Mouse (Mus musculus): Measurements from ENCODE around the gene Ugp2. TPM values are rescaled to one million over a fixed set of nuclear protein-coding genes. Genes with fewer than 3 reads are reported as not detected.
"Not testable (repeated sequence)": the region's sequence is repeated elsewhere in the genome, so short reads cannot be mapped to it uniquely, and the experiment has no call there.

The Ugp2 gene
- polyA plus RNA-seq, 1 experiment, result 9.5 TPM

GRCm38 (mm10) chr11:21313922-21314657 is 56.9 kb downstream of the Ugp2 start:
- no peak overlapping the region for H3K27ac ChIP-seq (ENCODE audit: control insufficient read depth, insufficient read depth, low read depth, low read length)
- TF ChIP-seq CTCF (IDR thresholded peaks at IDR 0.05; ENCODE audit: control insufficient read depth, insufficient read depth, insufficient replicate concordance, low read depth, low read length) (no peak), POLR2A (IDR thresholded peaks at IDR 0.05; ENCODE audit: control insufficient read depth, low read depth, low read length) (no peak)
- H3K36me3 ChIP-seq (ENCODE audit: control insufficient read depth, insufficient read depth, low read length), result no peaks in the 10 kb centered on the region
- no peaks in the 10 kb centered on the region for H3K27me3 ChIP-seq (ENCODE audit: control insufficient read depth, insufficient read depth, low read length)
- H3K4me1 ChIP-seq (ENCODE audit: control insufficient read depth, insufficient read depth, low read length), result no peaks in the 10 kb centered on the region
- H3K4me3 ChIP-seq (ENCODE audit: control insufficient read depth, low read depth, low read length), result no peak overlapping the region

GRCm38 (mm10) chr11:21309516-21309915 is 61.5 kb downstream of the Ugp2 start:
- no peaks in the 10 kb centered on the region for H3K27me3 ChIP-seq (ENCODE audit: control insufficient read depth, insufficient read depth, low read length)
- H3K4me1 ChIP-seq (ENCODE audit: control insufficient read depth, insufficient read depth, low read length), result no peaks in the 10 kb centered on the region
- H3K27ac ChIP-seq (ENCODE audit: control insufficient read depth, insufficient read depth, low read depth, low read length), result no peak overlapping the region
- no peaks in the 10 kb centered on the region for H3K36me3 ChIP-seq (ENCODE audit: control insufficient read depth, insufficient read depth, low read length)
- no peak for TF ChIP-seq POLR2A (IDR thresholded peaks at IDR 0.05; ENCODE audit: control insufficient read depth, low read depth, low read length)
- TF ChIP-seq CTCF (IDR thresholded peaks at IDR 0.05; ENCODE audit: control insufficient read depth, insufficient read depth, insufficient replicate concordance, low read depth, low read length), result no peak
- H3K4me3 ChIP-seq (ENCODE audit: control insufficient read depth, low read depth, low read length), result no peak overlapping the region

- TF ChIP-seq CTCF (IDR thresholded peaks at IDR 0.05; ENCODE audit: control insufficient read depth, insufficient read depth, insufficient replicate concordance, low read depth, low read length) (peak; percentile 21; the same call in 1 of the 2 replicates), POLR2A (IDR thresholded peaks at IDR 0.05; ENCODE audit: control insufficient read depth, low read depth, low read length) (no peak)
- Histone ChIP-seq H3K27ac (ENCODE audit: control insufficient read depth, insufficient read depth, low read depth, low read length) (no peak overlapping the region), H3K36me3 (ENCODE audit: control insufficient read depth, insufficient read depth, low read length) (no peaks in the 10 kb centered on the region), H3K4me1 (ENCODE audit: control insufficient read depth, insufficient read depth, low read length) (no peaks in the 10 kb centered on the region), H3K27me3 (ENCODE audit: control insufficient read depth, insufficient read depth, low read length) (no peaks in the 10 kb centered on the region), H3K4me3 (ENCODE audit: control insufficient read depth, low read depth, low read length) (no peak overlapping the region)
Observed at GRCm38 (mm10) chr11:21308119-21308518, 62.9 kb downstream of the Ugp2 start.

- Histone ChIP-seq H3K27me3 (ENCODE audit: control insufficient read depth, insufficient read depth, low read length) (no peaks in the 10 kb centered on the region), H3K4me1 (ENCODE audit: control insufficient read depth, insufficient read depth, low read length) (no peaks in the 10 kb centered on the region), H3K36me3 (ENCODE audit: control insufficient read depth, insufficient read depth, low read length) (no peaks in the 10 kb centered on the region), H3K27ac (ENCODE audit: control insufficient read depth, insufficient read depth, low read depth, low read length) (no peak overlapping the region), H3K4me3 (ENCODE audit: control insufficient read depth, low read depth, low read length) (no peak overlapping the region)
- no peak for TF ChIP-seq CTCF (IDR thresholded peaks at IDR 0.05; ENCODE audit: control insufficient read depth, insufficient read depth, insufficient replicate concordance, low read depth, low read length)
- TF ChIP-seq POLR2A (IDR thresholded peaks at IDR 0.05; ENCODE audit: control insufficient read depth, low read depth, low read length), result no peak
Observed at GRCm38 (mm10) chr11:21307078-21307668, 63.8 kb downstream of the Ugp2 start.

GRCm38 (mm10) chr11:21303619-21304018 is 67.4 kb downstream of the Ugp2 start:
- H3K4me1 ChIP-seq (ENCODE audit: control insufficient read depth, insufficient read depth, low read length), result no peaks in the 10 kb centered on the region
- H3K27me3 ChIP-seq (ENCODE audit: control insufficient read depth, insufficient read depth, low read length), result no peaks in the 10 kb centered on the region
- no peak overlapping the region for H3K27ac ChIP-seq (ENCODE audit: control insufficient read depth, insufficient read depth, low read depth, low read length)
- H3K36me3 ChIP-seq (ENCODE audit: control insufficient read depth, insufficient read depth, low read length), result peaks cover 2% of the 10 kb centered on the region; the same call in 1 of the 2 replicates
- no peak overlapping the region for H3K4me3 ChIP-seq (ENCODE audit: control insufficient read depth, low read depth, low read length)
- TF ChIP-seq POLR2A (IDR thresholded peaks at IDR 0.05; ENCODE audit: control insufficient read depth, low read depth, low read length), result no peak
- TF ChIP-seq CTCF (IDR thresholded peaks at IDR 0.05; ENCODE audit: control insufficient read depth, insufficient read depth, insufficient replicate concordance, low read depth, low read length), result no peak

- Histone ChIP-seq H3K27me3 (ENCODE audit: control insufficient read depth, insufficient read depth, low read length) (no peaks in the 10 kb centered on the region), H3K36me3 (ENCODE audit: control insufficient read depth, insufficient read depth, low read length) (peaks cover 2% of the 10 kb centered on the region; the same call in 1 of the 2 replicates), H3K4me1 (ENCODE audit: control insufficient read depth, insufficient read depth, low read length) (no peaks in the 10 kb centered on the region), H3K4me3 (ENCODE audit: control insufficient read depth, low read depth, low read length) (no peak overlapping the region), H3K27ac (ENCODE audit: control insufficient read depth, insufficient read depth, low read depth, low read length) (no peak overlapping the region)
- TF ChIP-seq CTCF (IDR thresholded peaks at IDR 0.05; ENCODE audit: control insufficient read depth, insufficient read depth, insufficient replicate concordance, low read depth, low read length) (no peak), POLR2A (IDR thresholded peaks at IDR 0.05; ENCODE audit: control insufficient read depth, low read depth, low read length) (no peak)
Observed at GRCm38 (mm10) chr11:21295486-21295885, 75.5 kb downstream of the Ugp2 start.

GRCm38 (mm10) chr11:21288153-21288552 is 82.8 kb downstream of the Ugp2 start:
- H3K27ac ChIP-seq (ENCODE audit: control insufficient read depth, insufficient read depth, low read depth, low read length); H3K4me1 ChIP-seq (ENCODE audit: control insufficient read depth, insufficient read depth, low read length); H3K27me3 ChIP-seq (ENCODE audit: control insufficient read depth, insufficient read depth, low read length); H3K4me3 ChIP-seq (ENCODE audit: control insufficient read depth, low read depth, low read length); H3K36me3 ChIP-seq (ENCODE audit: control insufficient read depth, insufficient read depth, low read length): not testable (repeated sequence)

Data from testis, adult 2 months (tissue).